Mouse (Mus musculus): Measurements from ENCODE around the gene Gm45062. TPM values are rescaled to one million over a fixed set of nuclear protein-coding genes. Genes with fewer than 3 reads are reported as not detected.
A peak's percentile ranks its signal among the peaks of the same experiment; 100 is the strongest.

Gene Gm45062
- total and polyA plus RNA-seq, 3 experiments: 2.7 to 4.1 (median 3.2) TPM

DNA sequence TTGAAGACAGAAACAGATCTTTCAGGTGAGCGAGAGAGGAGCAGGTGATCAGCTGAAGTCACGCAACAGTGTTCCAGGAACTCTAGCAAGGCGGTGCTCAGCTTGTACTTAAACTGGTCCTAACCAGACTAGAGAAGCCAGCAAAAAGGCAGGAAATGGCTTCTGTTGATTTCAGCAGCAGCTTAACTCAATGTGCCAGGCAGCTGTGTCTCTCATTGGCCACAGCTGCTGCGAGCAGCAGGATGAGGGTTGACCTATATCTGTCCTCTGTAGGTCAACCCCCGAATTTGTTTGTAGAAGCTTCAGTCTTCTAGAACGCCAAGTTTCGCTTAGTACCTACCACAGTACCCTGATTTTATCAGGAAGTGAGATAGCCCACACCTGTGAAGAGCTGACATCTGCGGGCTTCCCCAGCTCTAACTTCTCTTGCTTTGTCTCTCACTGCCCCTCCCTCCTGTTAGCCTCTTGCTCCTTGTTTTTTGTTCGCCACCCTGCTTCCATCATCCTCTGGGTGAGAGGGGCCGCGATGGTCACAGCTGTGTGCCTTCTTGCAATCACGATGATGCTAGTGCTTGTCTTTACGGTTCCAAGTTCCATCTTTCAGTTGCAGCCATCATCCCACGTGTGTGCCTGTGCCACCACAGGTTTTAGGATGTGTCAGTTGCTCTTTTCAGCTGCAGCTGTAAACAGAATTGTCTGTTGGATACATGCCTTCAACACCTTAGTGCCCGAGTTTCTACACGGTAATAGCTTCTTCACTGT, 226.3 kb downstream of the Gm45062 start:
- Histone ChIP-seq H3K36me3 (replicated peaks in 1 of 2; ENCODE audit: control insufficient read depth in 1 of 2, insufficient read depth in 1 of 2, low read length in 1 of 2) (no peaks in the 10 kb centered on the region), H3K9me3 (replicated peaks; ENCODE audit: low read length) (no peaks in the 10 kb centered on the region), H3K27me3 (replicated peaks) (no peaks in the 10 kb centered on the region), H3K27ac (ENCODE audit: insufficient read depth, low read depth) (peak overlapping the region; percentile 92), H3K4me3 (replicated peaks in 1 of 3; ENCODE audit: low read depth in 2 of 3, low read length in 2 of 3, poor library complexity in 1 of 3) (no peak overlapping the region), H3K4me2 (ENCODE audit: insufficient read depth, low read depth, poor library complexity, severe bottlenecking) (peak overlapping the region; percentile 48), H3K9ac (ENCODE audit: insufficient read depth, low read depth) (peak overlapping the region; percentile 45; the same call in 1 of the 2 replicates), H3K4me1 (ENCODE audit: control insufficient read depth in 1 of 2, insufficient read depth in 2 of 2) (peaks cover 10 to 63% of the 10 kb centered on the region in 2 experiments), H3K79me2 (replicated peaks; ENCODE audit: control insufficient read depth, extremely low read depth, insufficient read depth, poor library complexity, severe bottlenecking) (no peaks in the 10 kb centered on the region)
- TF ChIP-seq RAD21 (IDR thresholded peaks at IDR 0.05; ENCODE audit: low read depth, low read length) (no peak; the same call in 1 of the 2 replicates), ELF1 (IDR thresholded peaks at IDR 0.05; ENCODE audit: low read depth, low read length) (peak; percentile 72), NRF1 (IDR thresholded peaks at IDR 0.05; ENCODE audit: low read depth, low read length) (0 out of 2 replicates have a peak, but pooled peaks have one; percentile 12), MAFK (IDR thresholded peaks at IDR 0.05; ENCODE audit: insufficient replicate concordance, low read length) (0 out of 2 replicates have a peak, but pooled peaks have one; percentile 29), POLR2AphosphoS2 (IDR thresholded peaks at IDR 0.05; ENCODE audit: low read depth, low read length) (no peak), E2F4 (IDR thresholded peaks at IDR 0.05; ENCODE audit: insufficient replicate concordance, low read depth, low read length) (0 out of 2 replicates have a peak, but pooled peaks have one; percentile 44), RCOR1 (conservative IDR thresholded peaks at IDR 0.05; ENCODE audit: low read depth, low read length) (peak; percentile 59; the same call in 1 of the 2 replicates), UBTF (IDR thresholded peaks at IDR 0.05; ENCODE audit: low read depth, low read length) (no peak), MXI1 (IDR thresholded peaks at IDR 0.05; ENCODE audit: low read depth, low read length) (peak; percentile 90), IRF4 (IDR thresholded peaks at IDR 0.05; ENCODE audit: low read depth, low read length) (peak; percentile 86), ETS1 (conservative IDR thresholded peaks at IDR 0.05; ENCODE audit: low read depth, low read length) (peak; percentile 64), HCFC1 (IDR thresholded peaks at IDR 0.05; ENCODE audit: low read depth, low read length) (no peak; the same call in 1 of the 2 replicates), TCF12 (IDR thresholded peaks at IDR 0.05; ENCODE audit: low read depth, low read length) (peak; percentile 95), PAX5 (IDR thresholded peaks at IDR 0.05; ENCODE audit: low read length) (no peak), ZC3H11A (IDR thresholded peaks at IDR 0.05; ENCODE audit: low read depth, low read length) (no peak), MAZ (IDR thresholded peaks at IDR 0.05; ENCODE audit: low read depth, low read length) (no peak; the same call in 1 of the 2 replicates), POLR2A (IDR thresholded peaks at IDR 0.05; ENCODE audit: low read depth, low read length) (peak; percentile 71), CHD2 (IDR thresholded peaks at IDR 0.05; ENCODE audit: low read length) (peak; percentile 32; the same call in 1 of the 2 replicates), USF1 (IDR thresholded peaks at IDR 0.05; ENCODE audit: low read depth, low read length) (no peak), JUN (IDR thresholded peaks at IDR 0.05; ENCODE audit: insufficient read depth, low read depth, low read length) (no peak; the same call in 1 of the 2 replicates), NELFE (IDR thresholded peaks at IDR 0.05; ENCODE audit: low read depth, low read length) (peak; percentile 64; the same call in 1 of the 2 replicates), BHLHE40 (IDR thresholded peaks at IDR 0.05; ENCODE audit: low read depth, low read length) (peak; percentile 87), SMC3 (IDR thresholded peaks at IDR 0.05; ENCODE audit: low read depth, low read length) (no peak), KAT2A (IDR thresholded peaks at IDR 0.05; ENCODE audit: insufficient replicate concordance, low read length) (0 out of 2 replicates have a peak, but pooled peaks have one; percentile 47), MYC (IDR thresholded peaks at IDR 0.05; ENCODE audit: low read depth, low read length) (peak; percentile 79), ZMIZ1 (IDR thresholded peaks at IDR 0.05; ENCODE audit: low read depth, low read length) (peak; percentile 86; the same call in 1 of the 2 replicates), EP300 (IDR thresholded peaks at IDR 0.05; ENCODE audit: low read length) (peak; percentile 90), USF2 (conservative IDR thresholded peaks at IDR 0.05; ENCODE audit: low read depth, low read length) (no peak), ZNF384 (IDR thresholded peaks at IDR 0.05; ENCODE audit: low read depth, low read length) (0 out of 2 replicates have a peak, but pooled peaks have one; percentile 4), MEF2A (IDR thresholded peaks at IDR 0.05; ENCODE audit: borderline replicate concordance, low read depth, low read length) (peak; percentile 69), ZKSCAN1 (IDR thresholded peaks at IDR 0.05; ENCODE audit: borderline replicate concordance, low read depth, low read length) (no peak), GABPA (IDR thresholded peaks at IDR 0.05; ENCODE audit: insufficient replicate concordance, low read depth, low read length) (no peak), CTCF (conservative IDR thresholded peaks at IDR 0.05 in 1 of 2, IDR thresholded peaks at IDR 0.05 in 1 of 2; ENCODE audit: low read depth in 2 of 2, low read length in 2 of 2) (no peak), CHD1 (IDR thresholded peaks at IDR 0.05; ENCODE audit: low read depth, low read length) (0 out of 2 replicates have a peak, but pooled peaks have one; percentile 17), JUND (conservative IDR thresholded peaks at IDR 0.05; ENCODE audit: low read depth, low read length) (peak; percentile 37), MAX (IDR thresholded peaks at IDR 0.05; ENCODE audit: low read length) (peak; percentile 68), TBP (conservative IDR thresholded peaks at IDR 0.05; ENCODE audit: low read depth, low read length) (peak; percentile 78; the same call in 1 of the 2 replicates), SIN3A (IDR thresholded peaks at IDR 0.05; ENCODE audit: low read length) (peak; percentile 67; the same call in 1 of the 2 replicates)
- in situ Hi-C loops (cut with MboI; ENCODE audit: low pct_ligation_motif_present, low pct_unique_long_range_greater_than_20kb, low sequenced_read_pairs): no loop called here
- dilution Hi-C loops (cut with MboI; ENCODE audit: extremely low pct_ligation_motif_present, extremely low pct_unique_long_range_greater_than_20kb, low sequenced_read_pairs): no loop called here
- DNase-seq (ENCODE audit: extremely low read depth): peak; percentile 91
